Mouse (Mus musculus): Measurements from ENCODE around the gene Slc30a4. TPM values are rescaled to one million over a fixed set of nuclear protein-coding genes. Genes with fewer than 3 reads are reported as not detected.
A peak's percentile ranks its signal among the peaks of the same experiment; 100 is the strongest.

Gene Slc30a4
- 10 to 100 TPM; 22.9 to 23.9 TPM for total RNA-seq (2021)
- long read RNA-seq, experiment 1, full-length matches to known transcripts, result 9 of 15 reads
- long read RNA-seq, experiment 1, partial matches to known transcripts, result 2 of 15 reads
- long read RNA-seq, experiment 1, other reads (novel, unspliced or antisense), result 4 of 15 reads
- long read RNA-seq, experiment 2, full-length matches to known transcripts, result 5 of 8 reads
- long read RNA-seq, experiment 2, partial matches to known transcripts, result 1 of 8 reads
- long read RNA-seq, experiment 2, other reads (novel, unspliced or antisense), result 2 of 8 reads

GRCm38 (mm10) chr2:122702181-122703036 lies at the start of gene Slc30a4:
Gene Slc30a4 (minus strand): TSS chr2:122702663.
- DNase-seq, result peak; percentile 88

DNA sequence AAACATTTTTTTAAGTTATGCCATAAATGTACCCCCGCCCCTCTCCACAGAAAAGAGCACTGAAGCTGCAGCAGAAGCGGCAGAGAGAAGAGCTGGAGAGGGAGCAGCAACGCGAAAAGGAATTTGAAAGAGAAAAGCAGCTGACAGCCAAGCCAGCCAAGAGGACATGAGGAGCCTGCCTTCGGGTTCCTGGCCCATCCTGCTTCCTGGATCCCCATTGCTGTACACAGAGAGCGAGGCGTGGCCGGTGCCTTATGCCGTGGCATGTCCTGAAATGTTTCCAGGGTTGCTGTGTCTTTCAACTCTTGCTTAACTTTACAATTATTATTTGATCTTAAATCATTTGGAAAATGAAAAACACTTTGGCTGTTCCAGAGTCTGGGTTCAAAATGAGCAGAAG lies 44.0 kb upstream of the Slc30a4 start:
- no peak for DNase-seq

DNA sequence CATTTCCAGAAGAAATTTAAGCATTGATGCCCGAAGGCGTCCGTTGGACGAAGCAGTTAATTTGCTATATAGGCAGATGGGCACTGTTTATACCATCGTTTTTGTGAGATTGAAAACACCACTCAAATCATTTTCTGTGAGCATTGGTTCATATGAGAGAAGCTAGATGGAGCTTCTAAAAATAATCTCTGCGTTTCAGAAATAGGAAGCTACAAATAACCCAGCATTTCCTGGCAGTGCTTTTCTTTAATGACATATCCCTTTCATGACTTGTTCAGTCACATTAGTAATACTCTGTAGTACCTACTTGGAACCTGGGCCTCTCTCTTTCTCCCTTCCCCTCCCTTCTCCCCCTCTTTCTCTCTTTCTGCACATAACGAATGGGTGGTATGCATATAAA lies 36.6 kb upstream of the Slc30a4 start:
- no peak for DNase-seq

- peak; percentile 93 for DNase-seq
Measured at GRCm38 (mm10) chr2:122737894-122738830, 35.7 kb upstream of the Slc30a4 start, which contains the start of gene Bloc1s6. Gene Bloc1s6 (plus strand): TSS chr2:122738503.

GRCm38 (mm10) chr2:122731456-122731855 lies 29.0 kb upstream of the Slc30a4 start:
- no peak for DNase-seq

DNA sequence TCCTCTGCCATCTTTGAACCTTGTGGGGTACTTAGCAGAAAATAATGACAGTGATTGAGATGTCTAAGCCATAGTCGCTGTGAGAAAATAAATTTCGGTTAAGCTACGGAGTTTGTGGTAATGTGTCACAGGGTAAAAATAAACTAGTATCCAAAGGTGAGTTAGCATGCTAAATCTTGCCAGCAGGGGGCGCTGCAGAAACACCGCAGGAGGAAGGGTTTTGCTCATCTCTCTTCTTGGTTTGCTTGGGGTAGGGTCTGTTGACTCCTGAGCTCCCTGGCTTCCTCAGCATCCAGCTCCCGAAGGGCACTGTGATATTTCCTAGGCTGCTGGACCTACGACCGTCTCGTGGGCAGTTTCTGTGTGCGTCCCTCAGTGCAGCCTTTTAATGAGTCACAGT lies 23.1 kb upstream of the Slc30a4 start:
- peak; percentile 70 for DNase-seq

GRCm38 (mm10) chr2:122720564-122720963 lies 18.1 kb upstream of the Slc30a4 start:
- no peak for DNase-seq

DNA sequence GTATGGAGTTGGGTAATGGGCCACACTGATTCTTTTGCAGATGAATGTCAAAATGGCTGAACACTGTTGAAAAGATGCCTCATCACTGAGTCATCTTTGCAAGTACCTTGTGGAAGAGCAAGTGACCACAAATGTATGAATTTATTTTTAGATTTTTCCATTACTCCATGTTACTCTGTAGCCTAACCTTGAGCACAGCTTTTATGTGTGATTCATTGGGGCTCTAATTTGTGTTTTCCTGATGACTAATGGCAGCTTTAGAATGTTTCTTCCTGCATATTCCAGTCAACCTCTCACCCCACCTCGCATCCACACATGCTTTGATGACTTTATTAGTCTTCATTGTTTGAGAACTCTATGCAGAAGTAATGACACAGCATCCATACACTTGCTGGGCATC lies 16.8 kb upstream of the Slc30a4 start:
- DNase-seq, result no peak

DNA sequence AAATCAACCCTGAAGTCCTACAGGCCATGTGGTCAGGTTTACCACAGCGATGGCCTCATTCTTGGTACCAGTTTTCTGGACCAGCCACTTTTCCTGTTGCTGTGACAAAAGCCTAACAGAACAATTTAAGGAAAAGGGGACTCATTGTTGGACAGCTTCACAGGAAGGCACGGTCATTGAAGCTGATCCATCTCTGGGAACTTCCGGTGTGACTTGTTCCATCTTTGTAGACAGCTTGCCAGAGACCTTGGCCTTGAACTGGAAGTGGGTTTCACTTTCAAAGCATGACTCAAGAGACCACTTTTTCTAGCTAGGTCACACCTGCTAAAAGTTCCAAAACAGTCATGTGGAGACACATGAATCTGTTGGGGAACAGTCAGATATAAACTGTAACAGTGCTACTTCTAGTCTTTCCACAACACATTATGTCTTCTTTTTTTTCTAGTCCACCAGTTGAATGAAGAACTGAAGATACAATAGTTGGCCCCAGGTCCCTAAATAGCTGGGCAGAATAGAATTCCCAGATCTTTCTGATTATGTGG lies 13.9 kb upstream of the Slc30a4 start:
- DNase-seq, result no peak

GRCm38 (mm10) chr2:122715148-122715692 lies 12.8 kb upstream of the Slc30a4 start:
- DNase-seq, result no peak

- DNase-seq, result no peak
Measured at GRCm38 (mm10) chr2:122712848-122713247, 10.4 kb upstream of the Slc30a4 start.

DNA sequence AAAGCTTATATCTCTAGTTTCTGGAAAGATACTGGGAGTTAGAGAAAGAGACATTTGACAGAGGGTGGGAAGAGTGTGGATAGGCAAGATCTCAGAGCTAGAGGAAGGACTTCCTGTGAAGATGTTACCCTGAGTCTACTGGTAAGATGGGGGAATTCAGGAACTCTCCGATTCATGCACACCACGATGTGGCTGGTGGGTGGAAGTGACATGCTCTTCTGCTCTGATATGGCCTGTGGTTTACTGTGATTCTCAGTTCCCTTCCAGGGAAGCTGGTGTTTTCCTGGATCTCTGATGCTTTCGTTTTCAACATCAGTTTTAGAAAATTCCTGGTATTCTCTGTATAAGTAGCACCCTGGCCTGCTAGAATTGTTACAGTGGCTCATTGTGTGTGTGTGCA lies 9.4 kb upstream of the Slc30a4 start:
- DNase-seq, result no peak

DNA sequence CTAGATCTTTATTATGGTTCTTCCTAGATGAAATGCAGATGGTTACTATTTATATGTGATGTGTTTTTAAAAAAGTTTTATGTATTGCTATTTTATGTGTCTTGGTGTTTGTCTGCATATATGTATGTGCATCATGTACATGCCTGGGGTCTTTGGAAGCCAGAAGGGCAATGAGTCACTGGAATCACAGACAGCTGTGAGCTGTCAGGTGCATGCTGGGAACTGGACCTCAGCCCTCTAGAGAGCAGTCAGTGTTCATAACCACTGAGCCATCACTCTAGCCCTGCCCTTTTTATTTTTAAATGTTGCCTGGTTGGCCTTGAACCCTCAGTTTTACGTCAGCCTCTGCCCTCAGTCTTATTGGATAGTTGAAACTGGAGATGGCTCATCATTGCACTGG lies 6.7 kb upstream of the Slc30a4 start:
- DNase-seq, result peak; percentile 34

- DNase-seq, result no peak
Measured at GRCm38 (mm10) chr2:122708080-122708479, 5.6 kb upstream of the Slc30a4 start.

GRCm38 (mm10) chr2:122704572-122704971 lies 2.1 kb upstream of the Slc30a4 start:
- DNase-seq, result no peak

DNA sequence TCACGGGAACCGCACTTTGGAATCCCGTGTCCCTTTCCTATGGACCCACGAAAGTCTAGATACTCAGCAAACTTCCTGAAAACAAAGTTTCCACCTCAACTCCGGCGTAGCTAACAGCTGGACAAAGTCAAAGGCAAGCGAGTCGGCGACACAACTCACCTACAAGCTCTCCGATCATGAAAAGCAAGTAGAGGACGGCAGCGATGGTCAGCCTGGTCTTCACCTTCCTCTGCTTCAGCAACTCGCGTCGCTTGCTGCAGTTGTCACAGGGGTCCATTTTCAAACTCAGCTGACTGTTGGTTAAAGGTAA lies 637 bp downstream of the Slc30a4 start:
- peak; percentile 55 for DNase-seq

- DNase-seq, result no peak
Measured at GRCm38 (mm10) chr2:122701012-122701411, 1.5 kb downstream of the Slc30a4 start.

DNA sequence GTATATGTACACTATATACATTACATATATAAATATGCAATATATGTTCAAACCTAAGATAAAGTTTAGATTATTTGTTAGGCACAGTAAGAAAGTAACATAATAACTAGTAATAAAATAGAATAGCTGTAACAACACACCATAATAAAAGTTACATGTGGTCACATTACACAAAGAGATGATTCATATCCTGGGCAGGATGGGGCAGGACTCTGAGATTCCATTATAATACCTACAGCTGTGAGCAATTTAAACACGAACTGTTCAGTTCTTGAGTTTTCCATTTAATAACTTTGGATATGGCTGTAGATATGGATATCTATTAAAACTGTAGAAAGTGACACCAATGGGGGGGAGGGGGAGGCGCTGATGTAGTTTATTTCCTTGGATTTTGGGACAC lies 4.9 kb downstream of the Slc30a4 start:
- no peak for DNase-seq

GRCm38 (mm10) chr2:122686665-122687064 lies 15.8 kb downstream of the Slc30a4 start:
- no peak for DNase-seq

- no peak for DNase-seq
Measured at GRCm38 (mm10) chr2:122683641-122684040, 18.8 kb downstream of the Slc30a4 start.

DNA sequence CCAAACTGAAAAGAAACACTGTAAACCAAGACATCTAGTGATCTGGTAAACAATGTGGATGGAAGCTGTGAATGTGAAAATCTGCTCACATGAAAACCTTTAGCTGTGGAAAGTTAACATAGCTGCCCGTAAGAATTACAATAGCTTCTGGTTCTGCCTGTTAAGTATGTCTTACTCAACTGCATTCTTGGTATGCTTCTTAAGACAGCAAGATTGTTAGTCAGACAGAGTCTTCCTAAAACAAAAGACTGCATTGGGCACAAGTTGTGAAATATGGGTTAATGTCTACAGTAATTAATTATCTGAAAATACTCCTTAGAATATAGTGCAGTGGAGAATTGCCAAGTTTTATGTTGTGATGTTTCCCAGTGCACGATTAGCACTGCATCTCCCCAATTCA lies 19.9 kb downstream of the Slc30a4 start:
- no peak for DNase-seq

All from adrenal gland, postnatal 10 days (tissue).